In genomic region chr7:141227796-141228195, GRCm38 (mm10) we compare ENCODE assay signal across 9 mouse cellular contexts. TPM values are rescaled to one million over a fixed set of nuclear protein-coding genes. Genes with fewer than 3 reads are reported as not detected.
A peak's percentile ranks its signal among the peaks of the same experiment; 100 is the strongest.
DNase-seq lines count a peak whose midpoint lies in the region; ATAC-seq lines count a peak whose summit lies in the region.
"Had no signal": no experiment of that assay in that cellular context is flagged by ENCODE, and none has a peak within 500 bp of the region (broad histone marks: within the 10 kb centered on the region; RNA-seq: fewer than 3 reads in every experiment).

No protein-coding gene starts in this region.

- no peaks in the 10 kb centered on the region for H3K9me3 ChIP-seq in kidney, embryonic 15.5 days (replicated peaks)
- H3K9me3 ChIP-seq in embryonic facial prominence, embryonic 14.5 days (ENCODE audit: control insufficient read depth, low read length) = no peaks in the 10 kb centered on the region
- H3K9me3 ChIP-seq in intestine, embryonic 14.5 days (ENCODE audit: control insufficient read depth, low read length) = no peaks in the 10 kb centered on the region
- H3K9me3 ChIP-seq in midbrain, embryonic 15.5 days = no peaks in the 10 kb centered on the region
- H3K9me3 ChIP-seq: G1E had no signal

- WGBS in kidney, embryonic 15.5 days = 80% methylated on average over 4 of the region's 4 CpGs
- 76% methylated on average over 4 of the region's 4 CpGs for WGBS in embryonic facial prominence, embryonic 14.5 days
- WGBS in intestine, embryonic 14.5 days = 78% methylated on average over 4 of the region's 4 CpGs
- WGBS in midbrain, embryonic 15.5 days = 72% methylated on average over 4 of the region's 4 CpGs

- peaks cover 24% of the 10 kb centered on the region for H3K36me3 ChIP-seq in kidney, embryonic 15.5 days
- peaks cover 22% of the 10 kb centered on the region for H3K36me3 ChIP-seq in embryonic facial prominence, embryonic 14.5 days (ENCODE audit: control insufficient read depth, insufficient read depth, low read length)
- peaks cover 24% of the 10 kb centered on the region for H3K36me3 ChIP-seq in intestine, embryonic 14.5 days (ENCODE audit: control insufficient read depth, insufficient read depth, low read length)
- peaks cover 15% of the 10 kb centered on the region for H3K36me3 ChIP-seq in midbrain, embryonic 15.5 days (replicated peaks)

- H3K27me3 ChIP-seq in kidney, embryonic 15.5 days = no peaks in the 10 kb centered on the region
- H3K27me3 ChIP-seq in embryonic facial prominence, embryonic 14.5 days (replicated peaks; ENCODE audit: control insufficient read depth, insufficient read depth, low read length) = no peaks in the 10 kb centered on the region
- H3K27me3 ChIP-seq in intestine, embryonic 14.5 days (replicated peaks; ENCODE audit: control insufficient read depth, insufficient read depth, low read length) = no peaks in the 10 kb centered on the region
- no peaks in the 10 kb centered on the region for H3K27me3 ChIP-seq in midbrain, embryonic 15.5 days (replicated peaks)

- peak overlapping the region; percentile 82 for H3K4me3 ChIP-seq in kidney, embryonic 15.5 days (replicated peaks)
- peak overlapping the region; percentile 99; the same call in 1 of the 2 replicates for H3K4me3 ChIP-seq in embryonic facial prominence, embryonic 14.5 days (ENCODE audit: low read depth, low read length)
- H3K4me3 ChIP-seq in intestine, embryonic 14.5 days (ENCODE audit: low read depth, low read length) = 0 out of 2 replicates have a peak overlapping the region, but pooled peaks have one; percentile 94
- peak overlapping the region; percentile 83 for H3K4me3 ChIP-seq in midbrain, embryonic 15.5 days

- H3K27ac ChIP-seq in kidney, embryonic 15.5 days = peak overlapping the region; percentile 98; the same call in 1 of the 2 replicates
- H3K27ac ChIP-seq in embryonic facial prominence, embryonic 14.5 days (replicated peaks; ENCODE audit: low read depth, low read length) = no peak overlapping the region
- H3K27ac ChIP-seq in intestine, embryonic 14.5 days (ENCODE audit: low read depth) = 0 out of 2 replicates have a peak overlapping the region, but pooled peaks have one; percentile 97
- H3K27ac ChIP-seq in midbrain, embryonic 15.5 days = peak overlapping the region; percentile 99

- DNase-seq in kidney, postnatal 4 days = no peak
- no peak for DNase-seq in embryonic facial prominence, embryonic 14.5 days (ENCODE audit: low spot score)
- no peak for DNase-seq in intestine, embryonic 14.5 days (ENCODE audit: low spot score)
- no peak for DNase-seq in ovary, adult 18-20 months (ENCODE audit: low spot score)
- no peak for DNase-seq in urinary bladder, postnatal 14 days (ENCODE audit: low spot score)
- no peak for DNase-seq in urinary bladder, postnatal 4 days (ENCODE audit: low spot score in 2 of 2)

- peak overlapping the region; percentile 84 for H3K4me2 ChIP-seq in kidney, embryonic 15.5 days
- peak overlapping the region; percentile 92 for H3K4me2 ChIP-seq in embryonic facial prominence, embryonic 14.5 days (ENCODE audit: low read depth, low read length)
- H3K4me2 ChIP-seq in intestine, embryonic 14.5 days (ENCODE audit: low read length) = peak overlapping the region; percentile 15; the same call in 1 of the 2 replicates
- H3K4me2 ChIP-seq in midbrain, embryonic 15.5 days = peak overlapping the region; percentile 76

- ATAC-seq in kidney, embryonic 15.5 days (replicated peaks; ENCODE audit: low FRiP score) = peak; percentile 2; the same call in 1 of the 2 replicates
- ATAC-seq in embryonic facial prominence, embryonic 14.5 days (ENCODE audit: low read depth) = no peak
- ATAC-seq in intestine, embryonic 14.5 days (replicated peaks; ENCODE audit: low FRiP score, low TSS enrichment, low read depth) = peak; percentile 5
- no peak; the same call in none of the 2 replicates for ATAC-seq in midbrain, embryonic 15.5 days (replicated peaks)

- H3K4me1 ChIP-seq in kidney, embryonic 15.5 days = peaks cover 28% of the 10 kb centered on the region
- peaks cover 10% of the 10 kb centered on the region for H3K4me1 ChIP-seq in embryonic facial prominence, embryonic 14.5 days (ENCODE audit: control insufficient read depth, insufficient read depth, low read length)
- peaks cover 17% of the 10 kb centered on the region for H3K4me1 ChIP-seq in intestine, embryonic 14.5 days (replicated peaks; ENCODE audit: control insufficient read depth, insufficient read depth, low read length)
- peaks cover 27% of the 10 kb centered on the region for H3K4me1 ChIP-seq in midbrain, embryonic 15.5 days

- H3K9ac ChIP-seq in kidney, embryonic 15.5 days = 0 out of 2 replicates have a peak overlapping the region, but pooled peaks have one; percentile 94
- peak overlapping the region; percentile 99; the same call in 1 of the 2 replicates for H3K9ac ChIP-seq in embryonic facial prominence, embryonic 14.5 days (ENCODE audit: low read depth, low read length)
- H3K9ac ChIP-seq in intestine, embryonic 14.5 days (ENCODE audit: low read length) = no peak overlapping the region
- H3K9ac ChIP-seq in midbrain, embryonic 15.5 days = peak overlapping the region; percentile 93; the same call in 1 of the 2 replicates

RNA-seq across cellular contexts. Expression of gene Phrf1, which starts 0.8 kb away (rescaled TPM):
- polyA plus RNA-seq in kidney, embryonic 15.5 days (2015; fragmentation: Nextera tagmentation; extraction: Ambion mirVana) = 73.1 and 78.3 TPM in 2 replicates
- polyA plus RNA-seq in embryonic facial prominence, embryonic 14.5 days (2014; fragmentation: Nextera tagmentation; extraction: Ambion mirVana) = 59.8 and 62.7 TPM in 2 replicates
- polyA plus RNA-seq in intestine, embryonic 14.5 days (2014; fragmentation: Nextera tagmentation; extraction: Ambion mirVana) = 73.3 and 80.7 TPM in 2 replicates
- 77.3 and 85.7 TPM in 2 replicates for polyA plus RNA-seq in midbrain, embryonic 15.5 days (2015; fragmentation: Nextera tagmentation; extraction: Ambion mirVana)

RNA-seq across cellular contexts. Expression of gene Rassf7, which starts 12.1 kb away (rescaled TPM):
- polyA plus RNA-seq in kidney, embryonic 15.5 days (2015; fragmentation: Nextera tagmentation; extraction: Ambion mirVana) = 57.5 and 66.9 TPM in 2 replicates
- 26.7 and 30.2 TPM in 2 replicates for polyA plus RNA-seq in embryonic facial prominence, embryonic 14.5 days (2014; fragmentation: Nextera tagmentation; extraction: Ambion mirVana)
- polyA plus RNA-seq in intestine, embryonic 14.5 days (2014; fragmentation: Nextera tagmentation; extraction: Ambion mirVana) = 60.3 and 61.4 TPM in 2 replicates
- 24.0 and 26.3 TPM in 2 replicates for polyA plus RNA-seq in midbrain, embryonic 15.5 days (2015; fragmentation: Nextera tagmentation; extraction: Ambion mirVana)

RNA-seq across cellular contexts. Expression of gene Lmntd2, which starts 13.9 kb away (rescaled TPM):
- polyA plus RNA-seq in kidney, embryonic 15.5 days (2015; fragmentation: Nextera tagmentation; extraction: Ambion mirVana) = 3.4 and 3.5 TPM in 2 replicates
- 1.3 and 1.5 TPM in 2 replicates for polyA plus RNA-seq in embryonic facial prominence, embryonic 14.5 days (2014; fragmentation: Nextera tagmentation; extraction: Ambion mirVana)
- 2.7 and 2.8 TPM in 2 replicates for polyA plus RNA-seq in intestine, embryonic 14.5 days (2014; fragmentation: Nextera tagmentation; extraction: Ambion mirVana)
- polyA plus RNA-seq in midbrain, embryonic 15.5 days (2015; fragmentation: Nextera tagmentation; extraction: Ambion mirVana) = 0.87 and 1.4 TPM in 2 replicates

RNA-seq across cellular contexts. Expression of gene Lrrc56, which starts 33.8 kb away (rescaled TPM):
- polyA plus RNA-seq in kidney, embryonic 15.5 days (2015; fragmentation: Nextera tagmentation; extraction: Ambion mirVana) = 10.3 and 13.9 TPM in 2 replicates
- 6.0 and 7.2 TPM in 2 replicates for polyA plus RNA-seq in embryonic facial prominence, embryonic 14.5 days (2014; fragmentation: Nextera tagmentation; extraction: Ambion mirVana)
- polyA plus RNA-seq in intestine, embryonic 14.5 days (2014; fragmentation: Nextera tagmentation; extraction: Ambion mirVana) = 3.9 and 4.9 TPM in 2 replicates
- polyA plus RNA-seq in midbrain, embryonic 15.5 days (2015; fragmentation: Nextera tagmentation; extraction: Ambion mirVana) = 12.8 and 13.8 TPM in 2 replicates

RNA-seq across cellular contexts. Expression of gene Hras, which starts 34.0 kb away (rescaled TPM):
- 92.1 and 98.0 TPM in 2 replicates for polyA plus RNA-seq in kidney, embryonic 15.5 days (2015; fragmentation: Nextera tagmentation; extraction: Ambion mirVana)
- 122 and 142 TPM in 2 replicates for polyA plus RNA-seq in embryonic facial prominence, embryonic 14.5 days (2014; fragmentation: Nextera tagmentation; extraction: Ambion mirVana)
- 72.6 and 96.6 TPM in 2 replicates for polyA plus RNA-seq in intestine, embryonic 14.5 days (2014; fragmentation: Nextera tagmentation; extraction: Ambion mirVana)
- polyA plus RNA-seq in midbrain, embryonic 15.5 days (2015; fragmentation: Nextera tagmentation; extraction: Ambion mirVana) = 181 and 195 TPM in 2 replicates

Comparison
In these comparisons a context has a peak if more than half of its experiments do, and no peak if none do; other contexts are left out.
1. ATAC-seq: peak in kidney, embryonic 15.5 days (single experiment) and intestine, embryonic 14.5 days (single experiment); none in embryonic facial prominence, embryonic 14.5 days (single experiment) and midbrain, embryonic 15.5 days (single experiment).
2. H3K4me2 ChIP-seq: peak in every context shown above with its lines; median percentile 92 in embryonic facial prominence, embryonic 14.5 days; 84 in kidney, embryonic 15.5 days; 76 in midbrain, embryonic 15.5 days; 15 in intestine, embryonic 14.5 days.
3. Peak in every context shown above with its lines, with median percentiles within 50 percentile points of each other: H3K4me3 ChIP-seq.